Mouse (Mus musculus): Measurements from ENCODE around the gene Slc16a8.

GRCm38 (mm10) chr15:79299563-79300155 lies 45.1 kb upstream of the Slc16a8 start:
- TF ChIP-seq CTCF (IDR thresholded peaks at IDR 0.05; ENCODE audit: extremely low read depth, insufficient read depth, low read length) (no peak), POLR2A (IDR thresholded peaks at IDR 0.05; ENCODE audit: extremely low read depth, insufficient read depth, low read length) (no peak)

All from cortical plate, adult 2 months (tissue).